Mouse (Mus musculus) lung, adult 2 months (tissue): ENCODE results near the gene Hecw2.

Experiments used
- CTCF ChIP-seq: fragments of 200-500 bp; IDR thresholded peaks from 2 replicates; pipeline ENCODE4 v1.5.1; 2011; ENCODE audit warnings: mild to moderate bottlenecking, low read length, control low read depth; ENCODE audit not compliant: insufficient read depth
- POLR2A ChIP-seq: fragments of 200-500 bp; IDR thresholded peaks from 2 replicates; pipeline ENCODE4 v1.6.1; 2011; ENCODE audit warnings: low read depth, mild to moderate bottlenecking, control low read depth, low read length, borderline replicate concordance; ENCODE audit errors: extremely low read depth

GRCm38 (mm10) chr1:54180663-54181062, 14.3 kb downstream of the Hecw2 start:
- no peak for TF ChIP-seq CTCF
- no peak for TF ChIP-seq POLR2A
